Mouse (Mus musculus) kidney, adult 2 months (tissue): Measurements from ENCODE around the gene Esyt2.

Source experiments
- CTCF ChIP-seq: fragments of 200-500 bp; conservative IDR thresholded peaks from 2 replicates; pipeline ENCODE4 v1.5.1; 2011; ENCODE audit warnings: low read depth, mild to moderate bottlenecking, control low read depth, low read length, moderate library complexity, mixed read lengths; ENCODE audit not compliant: insufficient read depth, insufficient read length
- POLR2A ChIP-seq: fragments of 200-500 bp; IDR thresholded peaks from one replicate; pipeline ENCODE4 v1.6.1; 2011; ENCODE audit warnings: low read depth, low read length, control low read depth

DNA sequence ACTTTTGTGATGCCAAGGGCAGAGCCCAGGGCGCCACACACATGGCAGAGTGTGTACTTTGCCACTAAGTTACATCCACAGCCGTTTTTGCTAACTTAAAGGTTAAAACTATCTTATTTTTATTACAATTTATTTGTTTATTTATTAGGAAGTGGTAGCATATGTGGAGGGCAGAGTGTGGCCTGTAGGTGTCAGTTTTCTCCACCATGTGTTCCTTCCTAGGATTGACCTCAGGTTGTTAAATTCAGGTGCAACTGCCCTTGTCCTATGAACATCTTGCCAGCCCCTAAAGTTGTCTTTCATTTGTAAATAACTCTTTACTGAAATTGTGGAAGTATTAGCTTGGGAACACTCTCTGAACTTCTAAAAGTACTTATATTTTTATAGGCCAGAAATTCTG lies 144.4 kb downstream of the Esyt2 start:
- no peak for TF ChIP-seq CTCF
- no peak for TF ChIP-seq POLR2A
